Mouse (Mus musculus) heart, adult 2 months (tissue): Measurements from ENCODE around the gene Cfap54. TPM values are rescaled to one million over a fixed set of nuclear protein-coding genes. Genes with fewer than 3 reads are reported as not detected.

Experiments
- DNase-seq, 2 experiments: peaks; one replicate each; pipeline ENCODE4 v3.0.0; 2021
- H3K27ac ChIP-seq: fragments of 200-600 bp; 2 replicates; pipeline ENCODE4 v1.8.1; 2022
- H3K27me3 ChIP-seq: fragments of 200-500 bp; 2 replicates; pipeline ENCODE4 v1.6.1; 2012; ENCODE audit warnings: mild to moderate bottlenecking, low read length, inconsistent platforms, mixed read lengths; ENCODE audit not compliant: control insufficient read depth, insufficient read depth
- H3K36me3 ChIP-seq: fragments of 200-500 bp; 2 replicates; pipeline ENCODE4 v1.6.1; 2012; ENCODE audit warnings: low read length, inconsistent platforms; ENCODE audit not compliant: control insufficient read depth, insufficient read depth
- H3K4me1 ChIP-seq: fragments of 200-500 bp; 2 replicates; pipeline ENCODE4 v1.6.1; 2011; ENCODE audit warnings: low read length; ENCODE audit not compliant: control insufficient read depth, insufficient read depth
- H3K4me3 ChIP-seq: fragments of 200-600 bp; 2 replicates; pipeline ENCODE4 v1.8.1; 2022
- H3K79me2 ChIP-seq: fragments of 200-500 bp; replicated peaks from 2 replicates; pipeline ENCODE4 v1.6.1; 2012; ENCODE audit warnings: mild to moderate bottlenecking, inconsistent platforms, low read length, moderate library complexity, mixed read lengths; ENCODE audit not compliant: control insufficient read depth, insufficient read depth
- H3K9ac ChIP-seq: fragments of 200-500 bp; 2 replicates; pipeline ENCODE4 v1.6.1; 2012; ENCODE audit warnings: low read depth, mild to moderate bottlenecking, control low read depth, inconsistent platforms, low read length, mixed read lengths
- CTCF ChIP-seq: fragments of 200-600 bp; IDR thresholded peaks from 2 replicates; pipeline ENCODE4 v1.8.1; 2022; ENCODE audit warnings: antibody characterized with exemption, mild to moderate bottlenecking, moderate library complexity
- EP300 ChIP-seq: fragments of 200-500 bp; IDR thresholded peaks from 2 replicates; pipeline ENCODE4 v1.6.1; 2011; ENCODE audit warnings: low read depth, low read length, control low read depth; ENCODE audit not compliant: insufficient read depth
- POLR2A ChIP-seq: fragments of 200-500 bp; IDR thresholded peaks from 2 replicates; pipeline ENCODE4 v1.6.1; 2011; ENCODE audit warnings: mild to moderate bottlenecking, low read depth, low read length, control low read depth; ENCODE audit not compliant: insufficient read depth
- WGBS: fragments of 180-500 bp; shearing (Covaris S2); methylation state at CpG from one replicate; pipeline ENCODE4 v1.1.7; 2018; 5-methylcytosine and 5-hydroxymethylcytosine counted together
- intact Hi-C: fragments of 180-260 bp; cut with DNase I; formaldehyde crosslinking; loops from one replicate; pipeline ENCODE4 v1.15.1; 2025
- polyA plus RNA-seq: library from polyadenylated mRNA; depleted of rRNA; stranded (reverse); fragments of >200 nt; gene quantifications from 2 replicates; pipeline ENCODE4 v1.2.3, GENCODE M21; 2012
- total RNA-seq, 2 experiments: library from RNA; stranded (reverse); gene quantifications; 2 replicates each; pipeline ENCODE4 v1.2.3; 2021

Cfap54 gene
- total and polyA plus RNA-seq, 3 experiments = 0.26 to 0.82 (median 0.47) TPM

- Histone ChIP-seq H3K79me2 (no peaks in the 10 kb centered on the region), H3K36me3 (peaks cover 8% of the 10 kb centered on the region), H3K9ac (no peak overlapping the region), H3K27ac (peak overlapping the region; percentile 73), H3K4me3 (no peak overlapping the region), H3K4me1 (peaks cover 10% of the 10 kb centered on the region), H3K27me3 (no peaks in the 10 kb centered on the region)
- TF ChIP-seq CTCF = no peak
- peak; percentile 98 for TF ChIP-seq EP300
- TF ChIP-seq POLR2A = peak; percentile 77
- DNase-seq = peak; percentile 60 to 84
- intact Hi-C loops = loop anchor here (2.0 kb wide), 2 partner anchors 37 to 53 kb away; partner anchors contain the start of gene Cdk17
- 23% methylated on average over 12 of the region's 12 CpGs for WGBS
Measured at GRCm38 (mm10) chr10:93123957-93124613, 42.7 kb upstream of the Cfap54 start.

GRCm38 (mm10) chr10:93123310-93123709 is 41.9 kb upstream of the Cfap54 start:
- H3K4me1 ChIP-seq = peaks cover 10% of the 10 kb centered on the region
- H3K36me3 ChIP-seq = peaks cover 8% of the 10 kb centered on the region
- no peak overlapping the region for H3K9ac ChIP-seq
- WGBS = 57% methylated on average over 4 of the region's 4 CpGs
- H3K27ac ChIP-seq = peak overlapping the region; percentile 73
- intact Hi-C loops = loop anchor here (2.0 kb wide), 2 partner anchors 37 to 53 kb away; partner anchors contain the start of gene Cdk17
- no peak overlapping the region for H3K4me3 ChIP-seq
- H3K79me2 ChIP-seq = no peaks in the 10 kb centered on the region
- no peaks in the 10 kb centered on the region for H3K27me3 ChIP-seq
- no peak for DNase-seq
- TF ChIP-seq EP300 = no peak
- no peak for TF ChIP-seq POLR2A
- TF ChIP-seq CTCF = no peak

- H3K9ac ChIP-seq = no peak overlapping the region
- H3K4me1 ChIP-seq = peaks cover 10% of the 10 kb centered on the region
- H3K79me2 ChIP-seq = no peaks in the 10 kb centered on the region
- no peak for DNase-seq
- intact Hi-C loops = loop anchor here (2.0 kb wide), 2 partner anchors 38 to 52 kb away; partner anchors contain the start of gene Cdk17
- no peak overlapping the region for H3K4me3 ChIP-seq
- TF ChIP-seq EP300 = no peak
- TF ChIP-seq CTCF = no peak
- no peak for TF ChIP-seq POLR2A
- peaks cover 8% of the 10 kb centered on the region for H3K36me3 ChIP-seq
- peak overlapping the region; percentile 73 for H3K27ac ChIP-seq
- H3K27me3 ChIP-seq = no peaks in the 10 kb centered on the region
- WGBS = 56% methylated on average over 12 of the region's 12 CpGs
Measured at GRCm38 (mm10) chr10:93122399-93123184, 41.2 kb upstream of the Cfap54 start.

GRCm38 (mm10) chr10:93121262-93121860 is 39.9 kb upstream of the Cfap54 start:
- no peaks in the 10 kb centered on the region for H3K27me3 ChIP-seq
- no peak for DNase-seq
- H3K4me1 ChIP-seq = peaks cover 10% of the 10 kb centered on the region
- no peak overlapping the region for H3K27ac ChIP-seq
- H3K9ac ChIP-seq = no peak overlapping the region
- peaks cover 8% of the 10 kb centered on the region for H3K36me3 ChIP-seq
- H3K4me3 ChIP-seq = no peak overlapping the region
- 91% methylated on average over 6 of the region's 6 CpGs for WGBS
- H3K79me2 ChIP-seq = no peaks in the 10 kb centered on the region
- intact Hi-C loops = no loop called here
- TF ChIP-seq EP300 (no peak), POLR2A (no peak), CTCF (no peak)

- intact Hi-C loops = loop anchor here (2.0 kb wide), 1 partner anchor 23 kb away; no protein-coding TSS in a partner anchor
- no peak overlapping the region for H3K27ac ChIP-seq
- H3K4me1 ChIP-seq = peaks cover 6% of the 10 kb centered on the region
- 76% methylated on average over 5 of the region's 5 CpGs for WGBS
- H3K4me3 ChIP-seq = no peak overlapping the region
- DNase-seq = no peak
- peaks cover 6% of the 10 kb centered on the region for H3K36me3 ChIP-seq
- TF ChIP-seq EP300 = no peak
- TF ChIP-seq POLR2A = no peak
- TF ChIP-seq CTCF = no peak
- no peaks in the 10 kb centered on the region for H3K79me2 ChIP-seq
- no peaks in the 10 kb centered on the region for H3K27me3 ChIP-seq
- no peak overlapping the region for H3K9ac ChIP-seq
Measured at GRCm38 (mm10) chr10:93119809-93120208, 38.4 kb upstream of the Cfap54 start.

GRCm38 (mm10) chr10:93116636-93117035 is 35.2 kb upstream of the Cfap54 start:
- Histone ChIP-seq H3K27ac (no peak overlapping the region), H3K79me2 (no peaks in the 10 kb centered on the region), H3K27me3 (no peaks in the 10 kb centered on the region), H3K4me1 (no peaks in the 10 kb centered on the region), H3K36me3 (no peaks in the 10 kb centered on the region), H3K9ac (no peak overlapping the region), H3K4me3 (no peak overlapping the region)
- intact Hi-C loops = no loop called here
- DNase-seq = no peak
- TF ChIP-seq CTCF = no peak
- no peak for TF ChIP-seq POLR2A
- TF ChIP-seq EP300 = no peak
- 43% methylated on average over 3 of the region's 3 CpGs for WGBS
